Mouse (Mus musculus): ENCODE results near the gene Cdc37l1.

- TF ChIP-seq CTCF (IDR thresholded peaks at IDR 0.05; ENCODE audit: insufficient read depth, low read length) (no peak), POLR2A (IDR thresholded peaks at IDR 0.05; ENCODE audit: borderline replicate concordance, extremely low read depth, low read depth, low read length) (no peak)
Observed at GRCm38 (mm10) chr19:29058741-29059140, 68.6 kb downstream of the Cdc37l1 start.
